Mouse (Mus musculus): ENCODE measurements at regions not wholly inside any gene's neighbourhood (a gene's known extent, or its start where the extent isn't known, plus 50 kb on each side); places are given as distances from the start of the nearest gene placed in this dataset.

- in situ Hi-C loops (cut with MboI, MseI), result no loop called here
Measured at GRCm38 (mm10) chr7:136745412-136745811, 149.0 kb upstream of the Mgmt start.

GRCm38 (mm10) chr7:136751477-136751876 is 142.9 kb upstream of the Mgmt start:
- in situ Hi-C loops (cut with MboI, MseI), result no loop called here

- in situ Hi-C loops (cut with MboI, MseI), result no loop called here
Measured at GRCm38 (mm10) chr7:136754821-136755220, 139.6 kb upstream of the Mgmt start.

GRCm38 (mm10) chr7:136765026-136765425 is 129.4 kb upstream of the Mgmt start:
- in situ Hi-C loops (cut with MboI, MseI), result no loop called here

GRCm38 (mm10) chr7:136767231-136767630 is 127.2 kb upstream of the Mgmt start:
- in situ Hi-C loops (cut with MboI, MseI), result no loop called here

- in situ Hi-C loops (cut with MboI, MseI), result no loop called here
Measured at GRCm38 (mm10) chr7:136780708-136781107, 113.7 kb upstream of the Mgmt start.

GRCm38 (mm10) chr7:136791162-136791561 is 103.3 kb upstream of the Mgmt start:
- in situ Hi-C loops (cut with MboI, MseI), result no loop called here

GRCm38 (mm10) chr7:136792131-136792530 is 102.3 kb upstream of the Mgmt start:
- in situ Hi-C loops (cut with MboI, MseI), result no loop called here

- in situ Hi-C loops (cut with MboI, MseI), result no loop called here
Measured at GRCm38 (mm10) chr7:136796415-136796814, 98.0 kb upstream of the Mgmt start.

GRCm38 (mm10) chr7:136797780-136798435 is 96.5 kb upstream of the Mgmt start:
- in situ Hi-C loops (cut with MboI, MseI), result no loop called here

- in situ Hi-C loops (cut with MboI, MseI), result no loop called here
Measured at GRCm38 (mm10) chr7:136798605-136799004, 95.8 kb upstream of the Mgmt start.

GRCm38 (mm10) chr7:136807101-136807500 is 87.3 kb upstream of the Mgmt start:
- in situ Hi-C loops (cut with MboI, MseI), result no loop called here

- in situ Hi-C loops (cut with MboI, MseI), result no loop called here
Measured at GRCm38 (mm10) chr7:136807968-136808367, 86.4 kb upstream of the Mgmt start.

GRCm38 (mm10) chr7:136809576-136809975 is 84.8 kb upstream of the Mgmt start:
- in situ Hi-C loops (cut with MboI, MseI), result no loop called here

- in situ Hi-C loops (cut with MboI, MseI), result no loop called here
Measured at GRCm38 (mm10) chr7:136813691-136814325, 80.6 kb upstream of the Mgmt start.

- in situ Hi-C loops (cut with MboI, MseI), result no loop called here
Measured at GRCm38 (mm10) chr7:136814751-136815150, 79.7 kb upstream of the Mgmt start.

GRCm38 (mm10) chr7:136820291-136820690 is 74.1 kb upstream of the Mgmt start:
- in situ Hi-C loops (cut with MboI, MseI), result no loop called here

GRCm38 (mm10) chr7:136825647-136826046 is 68.8 kb upstream of the Mgmt start:
- in situ Hi-C loops (cut with MboI, MseI), result no loop called here

- in situ Hi-C loops (cut with MboI, MseI), result no loop called here
Measured at GRCm38 (mm10) chr7:136829621-136830313, 64.6 kb upstream of the Mgmt start.

GRCm38 (mm10) chr7:136832419-136832818 is 62.0 kb upstream of the Mgmt start:
- in situ Hi-C loops (cut with MboI, MseI), result no loop called here

GRCm38 (mm10) chr7:136838971-136839370 is 55.4 kb upstream of the Mgmt start:
- in situ Hi-C loops (cut with MboI, MseI), result no loop called here

- in situ Hi-C loops (cut with MboI, MseI), result no loop called here
Measured at GRCm38 (mm10) chr7:136840224-136840623, 54.2 kb upstream of the Mgmt start.

GRCm38 (mm10) chr7:136842751-136843150 is 51.7 kb upstream of the Mgmt start:
- in situ Hi-C loops (cut with MboI, MseI), result no loop called here
